Mouse (Mus musculus) G1E (cell line): ENCODE data around the gene Eif5. TPM values are rescaled to one million over a fixed set of nuclear protein-coding genes. Genes with fewer than 3 reads are reported as not detected.

Source experiments
- ATAC-seq: 2 replicates; pipeline ENCODE4 v1.8.0; 2016; ENCODE audit warnings: mild to moderate bottlenecking; ENCODE audit not compliant: insufficient number of reproducible peaks, poor library complexity, low FRiP score, severe bottlenecking; ENCODE audit errors: extremely low read depth
- DNase-seq: peaks from one replicate; pipeline ENCODE4 v3.0.0; 2012; ENCODE audit warnings: low spot score
- H3K27me3 ChIP-seq: 2 replicates; pipeline ENCODE4 v1.6.1; 2012; ENCODE audit warnings: mild to moderate bottlenecking, low read length, inconsistent platforms; ENCODE audit not compliant: insufficient read depth
- H3K36me3 ChIP-seq: replicated peaks from 2 replicates; pipeline ENCODE3; 2012; ENCODE audit warnings: mild to moderate bottlenecking, inconsistent platforms
- H3K4me1 ChIP-seq: 2 replicates; pipeline ENCODE4 v1.6.1; 2012; ENCODE audit warnings: low read depth, low read length, inconsistent platforms, mixed read lengths; ENCODE audit not compliant: insufficient read depth
- H3K4me3 ChIP-seq: 2 replicates; pipeline ENCODE4 v1.5.1; 2012; ENCODE audit warnings: low read depth, mild to moderate bottlenecking, inconsistent platforms, low read length, moderate library complexity, mixed read lengths
- H3K9me3 ChIP-seq: replicated peaks from 2 replicates; pipeline ENCODE4 v1.6.1; 2012; ENCODE audit warnings: inconsistent platforms
- CTCF ChIP-seq: IDR thresholded peaks from 2 replicates; pipeline ENCODE4 v1.5.1; 2012; ENCODE audit warnings: low read depth, low read length, inconsistent platforms, mixed read lengths
- GATA1 ChIP-seq: IDR thresholded peaks from 2 replicates; pipeline ENCODE4 v1.6.1; 2012; ENCODE audit warnings: borderline replicate concordance, low read length, inconsistent platforms, mixed read lengths
- GATA2 ChIP-seq: IDR thresholded peaks from 2 replicates; pipeline ENCODE4 v1.6.1; 2012; ENCODE audit warnings: low read depth, low read length, inconsistent platforms, borderline replicate concordance
- POLR2AphosphoS5 ChIP-seq: IDR thresholded peaks from 2 replicates; pipeline ENCODE4 v1.6.1; 2012; ENCODE audit warnings: low read depth, low read length, inconsistent platforms; ENCODE audit not compliant: insufficient replicate concordance
- TAL1 ChIP-seq: conservative IDR thresholded peaks from 2 replicates; pipeline ENCODE4 v1.6.1; 2012; ENCODE audit warnings: low read depth, low read length, inconsistent platforms, mixed read lengths
- polyA plus RNA-seq: library from polyadenylated mRNA; stranded (reverse); fragments of >175 nt; gene quantifications from 2 replicates; pipeline ENCODE4 v1.2.3, GENCODE M21; 2012
- total RNA-seq, 2 experiments: library from RNA; stranded (forward) in 1 of 2; stranded (reverse) in 1 of 2; fragments of 200-1000 nt in 1 of 2; fragments of >200 nt in 1 of 2; fragmentation: Nextera tagmentation in 1 of 2; gene quantifications; 2 replicates each; pipeline ENCODE4 v1.2.3; 2014 to 2017

Eif5 gene
- total and polyA plus RNA-seq, 3 experiments = 107 to 512 (median 285) TPM

- DNase-seq (no peak), ATAC-seq (no peak)
- Histone ChIP-seq H3K4me1 (peaks cover 8% of the 10 kb centered on the region; the same call in 1 of the 2 replicates), H3K9me3 (no peaks in the 10 kb centered on the region), H3K4me3 (no peak overlapping the region), H3K27me3 (peaks cover 42% of the 10 kb centered on the region), H3K36me3 (no peaks in the 10 kb centered on the region)
- TF ChIP-seq GATA2 (no peak), POLR2AphosphoS5 (no peak), CTCF (no peak), GATA1 (no peak), TAL1 (no peak)
Observed at GRCm38 (mm10) chr12:111565363-111565762, 27.5 kb downstream of the Eif5 start.

GRCm38 (mm10) chr12:111568836-111569235 is 31.0 kb downstream of the Eif5 start:
- no peaks in the 10 kb centered on the region for H3K36me3 ChIP-seq
- ATAC-seq = no peak
- DNase-seq = no peak
- H3K9me3 ChIP-seq = no peaks in the 10 kb centered on the region; the same call in 1 of the 2 replicates
- peaks cover 18% of the 10 kb centered on the region for H3K4me1 ChIP-seq
- no peak overlapping the region for H3K4me3 ChIP-seq
- TF ChIP-seq GATA1 = no peak
- TF ChIP-seq CTCF = no peak
- no peak for TF ChIP-seq POLR2AphosphoS5
- TF ChIP-seq GATA2 = no peak
- TF ChIP-seq TAL1 = no peak
- peaks cover 43% of the 10 kb centered on the region for H3K27me3 ChIP-seq

GRCm38 (mm10) chr12:111572406-111572805 is 34.6 kb downstream of the Eif5 start:
- DNase-seq = no peak
- peaks cover 29% of the 10 kb centered on the region for H3K27me3 ChIP-seq
- H3K9me3 ChIP-seq = no peaks in the 10 kb centered on the region; the same call in 1 of the 2 replicates
- ATAC-seq = no peak
- no peak for TF ChIP-seq CTCF
- no peak for TF ChIP-seq POLR2AphosphoS5
- no peak for TF ChIP-seq GATA2
- TF ChIP-seq TAL1 = no peak
- TF ChIP-seq GATA1 = no peak
- peaks cover 42% of the 10 kb centered on the region for H3K4me1 ChIP-seq
- peaks cover 2% of the 10 kb centered on the region for H3K36me3 ChIP-seq
- H3K4me3 ChIP-seq = no peak overlapping the region

GRCm38 (mm10) chr12:111573315-111573714 is 35.5 kb downstream of the Eif5 start:
- no peaks in the 10 kb centered on the region; the same call in 1 of the 2 replicates for H3K9me3 ChIP-seq
- ATAC-seq (no peak), DNase-seq (no peak)
- H3K36me3 ChIP-seq = peaks cover 5% of the 10 kb centered on the region
- peaks cover 43% of the 10 kb centered on the region for H3K4me1 ChIP-seq
- H3K4me3 ChIP-seq = peak overlapping the region; percentile 78; the same call in 1 of the 2 replicates
- H3K27me3 ChIP-seq = peaks cover 29% of the 10 kb centered on the region
- TF ChIP-seq TAL1 (no peak), GATA2 (no peak), GATA1 (no peak), CTCF (no peak), POLR2AphosphoS5 (no peak)

- TF ChIP-seq GATA2 = no peak
- TF ChIP-seq CTCF = no peak
- no peak for TF ChIP-seq POLR2AphosphoS5
- no peak for TF ChIP-seq GATA1
- no peak for TF ChIP-seq TAL1
- ATAC-seq = peak; percentile 97
Observed at GRCm38 (mm10) chr12:111574074-111574886, 36.5 kb downstream of the Eif5 start, which contains the start of gene Mark3. Mark3 (plus strand) TSS chr12:111574523.

More at GRCm38 (mm10) chr12:111574074-111574886, 36.5 kb downstream of the Eif5 start, which contains the start of gene Mark3:
- Histone ChIP-seq H3K9me3 (no peaks in the 10 kb centered on the region; the same call in 1 of the 2 replicates), H3K36me3 (peaks cover 6% of the 10 kb centered on the region), H3K4me3 (peak within 1 kb of the TSS; percentile 78), H3K27me3 (peaks cover 21% of the 10 kb centered on the region), H3K4me1 (peaks cover 41% of the 10 kb centered on the region)
- peak; percentile 100 for DNase-seq
